Mouse (Mus musculus) layer of hippocampus, adult 8-10 months (tissue): ENCODE results near the gene Prom1. TPM values are rescaled to one million over a fixed set of nuclear protein-coding genes. Genes with fewer than 3 reads are reported as not detected.
"Not testable (repeated sequence)": the region's sequence is repeated elsewhere in the genome, so short reads cannot be mapped to it uniquely, and the experiment has no call there.

Experiments used
- DNase-seq, 2 experiments: peaks; one replicate each; pipeline ENCODE4 v3.0.0; 2022; ENCODE audit warnings: low spot score in 2 of 2
- total RNA-seq, 4 experiments: library from RNA; stranded (reverse); gene quantifications; 2 replicates each; pipeline ENCODE4 v1.2.4; 2022

Prom1 gene
- 10 to 100 TPM; 12.8 to 18.8 (median 15.4) TPM for total RNA-seq

DNA sequence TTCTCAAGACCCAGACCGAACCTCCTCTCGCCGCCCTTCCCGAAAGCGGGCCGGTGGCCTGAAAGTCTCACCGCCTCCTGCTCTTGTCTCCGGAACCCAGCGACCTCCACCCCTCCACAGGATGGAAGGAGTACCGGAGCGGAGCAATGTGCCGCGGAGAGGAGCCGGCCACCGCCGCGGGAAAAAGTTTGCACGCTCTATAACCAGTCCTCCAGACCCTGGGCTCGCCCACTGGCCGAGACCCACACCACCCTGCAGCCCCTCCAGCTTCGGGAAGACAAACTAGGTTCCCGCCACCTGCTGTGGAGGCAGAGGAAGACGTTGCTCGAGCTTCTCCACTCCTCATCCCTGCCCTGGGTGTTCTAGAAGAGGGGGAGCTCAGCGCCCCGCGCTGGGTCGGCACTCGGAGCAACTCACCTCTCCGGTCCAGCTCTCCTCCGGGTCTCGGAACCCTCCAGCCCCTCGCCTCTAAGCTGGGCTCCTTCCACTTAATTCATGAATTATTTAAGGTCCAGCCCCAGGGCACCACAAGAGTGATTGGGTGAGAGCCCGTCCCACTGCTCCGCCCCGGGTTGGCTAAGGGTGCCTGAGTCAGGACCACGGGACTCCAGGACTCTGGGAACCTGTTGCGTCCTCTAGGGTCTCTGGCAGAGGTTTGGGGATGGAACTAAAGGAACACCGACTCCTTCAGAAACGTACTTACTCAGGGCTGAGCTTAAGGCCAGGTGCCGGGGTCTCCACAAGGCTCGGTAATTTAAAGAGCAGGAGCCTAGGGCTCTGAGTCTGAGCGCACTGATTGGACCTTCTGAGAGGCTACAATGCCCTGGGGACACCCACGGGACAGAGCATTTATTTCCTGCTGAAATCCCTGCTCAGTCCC lies at the start of gene Prom1:
TSS of gene Prom1 (minus strand) at position 802 of the 880 bp plus-strand sequence.
- DNase-seq: no peak

DNA sequence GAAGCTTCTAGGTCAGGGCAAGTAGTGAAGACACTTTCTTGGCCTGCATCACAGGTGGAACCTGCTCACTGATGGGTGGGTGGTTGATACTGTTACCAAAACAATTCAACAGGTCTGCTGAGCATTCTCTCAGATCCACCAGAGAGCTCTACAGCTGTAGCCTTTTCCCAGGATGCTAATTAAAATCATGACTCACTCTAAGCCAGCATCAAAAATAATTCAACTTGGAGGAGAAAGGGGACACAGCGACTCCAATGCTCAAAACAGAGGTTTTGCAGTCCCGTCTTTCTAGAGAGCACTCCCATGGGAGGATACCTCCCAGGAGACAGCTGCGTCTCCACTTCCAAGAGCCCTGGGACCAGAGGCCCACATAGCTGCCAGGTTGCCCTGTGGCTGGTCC lies 45.9 kb upstream of the Prom1 start:
- DNase-seq: no peak

DNA sequence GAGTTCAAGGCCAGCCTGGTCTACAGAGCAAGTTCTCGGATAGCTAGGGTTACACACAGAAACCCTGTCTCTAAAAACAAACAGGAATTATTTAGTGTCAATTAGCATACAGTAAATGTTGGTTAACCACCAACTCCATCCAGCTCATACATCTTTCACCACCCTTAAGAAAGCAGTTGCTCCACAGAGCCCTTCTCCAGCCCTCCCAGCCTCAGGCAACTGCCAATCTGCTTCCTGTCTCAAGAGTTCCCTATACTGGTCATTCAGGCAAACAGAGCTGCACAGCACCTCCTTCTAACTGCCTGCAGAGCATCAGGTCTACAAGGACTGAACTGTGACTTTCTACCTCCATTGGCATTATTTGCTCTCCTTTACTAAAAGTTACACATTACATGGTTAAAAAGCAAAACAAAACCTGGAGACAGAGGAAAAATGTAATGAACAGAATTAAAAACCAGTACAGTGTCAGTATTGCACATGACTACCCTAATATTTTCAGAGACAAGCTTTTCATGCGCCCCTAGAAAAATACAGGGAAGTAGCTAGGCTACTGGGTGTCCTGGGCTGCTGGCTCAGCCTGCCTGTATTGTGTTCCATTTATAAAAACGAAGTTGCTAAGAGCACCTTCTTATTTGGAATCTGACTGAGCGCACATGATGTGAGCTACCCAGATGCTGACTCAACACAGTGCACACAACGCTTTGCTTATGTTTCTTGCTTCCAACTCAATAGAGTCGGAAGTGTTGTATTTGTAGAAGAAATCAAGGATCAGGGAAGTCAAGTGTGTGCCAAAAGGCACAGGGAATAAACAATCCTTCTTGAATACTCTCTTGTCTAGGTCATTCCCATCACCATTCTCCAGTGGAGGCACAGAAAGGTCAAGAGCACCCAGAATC lies 44.9 kb upstream of the Prom1 start:
- DNase-seq: no peak

DNA sequence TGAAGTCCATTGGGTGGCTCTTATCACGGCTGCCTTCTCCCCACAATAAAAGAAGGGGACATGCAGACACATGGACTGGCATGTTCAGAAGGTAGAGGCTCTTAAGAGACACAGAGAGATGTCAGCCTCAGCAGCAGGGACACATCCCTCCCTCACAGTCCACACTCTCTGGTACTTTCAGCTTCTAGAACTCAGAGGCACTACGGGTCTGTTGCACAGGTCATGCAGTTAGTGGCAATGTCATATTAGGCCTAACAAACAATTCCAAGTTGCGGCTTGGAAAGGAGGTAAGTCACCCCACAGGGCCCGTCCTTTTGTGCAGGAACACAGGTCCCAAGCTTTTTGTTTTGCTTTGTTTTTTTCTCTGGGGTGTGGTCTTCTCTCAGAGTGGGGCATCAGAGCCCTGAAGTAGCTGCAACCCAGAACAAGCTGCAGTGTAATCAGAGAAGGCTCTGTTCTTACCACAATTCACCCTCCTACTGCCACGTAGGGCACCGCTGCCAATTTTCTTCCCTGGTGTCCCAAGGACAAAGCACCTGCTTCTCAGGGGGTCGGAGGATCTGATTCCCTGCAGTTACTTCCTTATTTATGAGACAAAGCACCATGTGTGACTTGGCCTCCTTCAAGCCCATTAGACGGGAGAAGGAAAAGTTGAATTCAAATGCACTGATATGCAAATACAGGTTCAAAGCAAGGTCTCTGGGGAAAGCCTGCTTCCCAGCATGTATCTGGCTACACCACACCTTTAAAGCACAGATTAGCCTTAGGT lies 41.8 kb upstream of the Prom1 start:
- DNase-seq: no peak

DNA sequence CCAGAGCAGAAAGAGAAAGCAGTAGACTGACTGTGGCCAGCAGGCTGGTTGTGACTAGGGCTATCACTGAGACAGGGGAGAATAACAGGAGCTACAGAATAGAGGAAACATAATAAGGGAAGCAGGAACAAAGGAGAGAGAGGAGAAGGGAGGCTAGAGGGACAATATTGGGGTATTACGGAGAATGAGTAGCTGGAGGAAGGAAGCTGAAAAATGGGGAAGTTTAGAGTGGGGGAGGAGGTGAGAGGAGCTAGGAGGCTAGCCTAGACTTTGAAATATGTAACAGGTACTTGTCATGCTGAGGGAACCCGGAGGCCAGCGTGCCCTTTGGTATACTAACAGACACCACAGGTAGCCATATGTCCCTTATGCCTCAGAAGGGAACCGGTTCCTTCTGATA lies 25.7 kb upstream of the Prom1 start:
- no peak for DNase-seq

DNA sequence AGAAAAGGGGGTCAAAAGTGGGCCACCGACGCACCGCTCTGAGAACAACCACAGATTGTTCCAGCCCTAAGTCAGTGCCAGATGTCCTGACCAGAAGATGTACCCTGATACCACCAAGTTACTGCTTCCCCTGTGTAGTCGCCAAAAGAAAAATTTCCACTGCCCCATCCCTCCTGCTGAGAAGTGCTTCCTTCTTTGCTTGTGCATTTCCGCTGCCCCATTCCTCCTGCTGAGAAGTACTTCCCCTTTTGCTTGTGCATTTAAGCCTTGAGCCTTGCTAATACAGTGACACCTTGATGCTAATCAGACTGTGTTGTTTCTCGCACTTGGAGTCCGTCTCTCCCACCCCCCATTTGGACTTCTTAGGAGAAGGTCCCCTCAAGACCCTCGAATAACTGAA lies 24.7 kb upstream of the Prom1 start:
- DNase-seq: not testable (repeated sequence)

DNA sequence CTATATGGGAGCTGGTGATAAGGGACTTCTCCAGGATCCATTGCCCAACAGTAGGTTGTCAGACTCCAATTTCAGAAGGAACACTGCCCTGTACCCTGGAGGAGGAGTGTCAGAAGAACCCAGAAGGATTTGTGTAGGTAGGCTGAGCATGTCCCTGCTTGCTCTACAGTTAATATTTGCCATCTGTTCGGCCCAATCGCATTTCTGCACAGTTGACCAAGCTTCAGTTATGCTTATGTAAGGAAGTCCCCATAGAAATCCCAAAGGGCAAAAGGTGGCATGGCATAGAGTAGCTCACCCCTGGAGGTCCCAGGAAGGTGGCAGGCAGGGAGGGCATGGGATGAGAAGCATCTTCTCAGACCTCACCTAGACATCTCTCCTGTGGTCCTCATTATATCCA lies 19.6 kb upstream of the Prom1 start:
- no peak for DNase-seq

DNA sequence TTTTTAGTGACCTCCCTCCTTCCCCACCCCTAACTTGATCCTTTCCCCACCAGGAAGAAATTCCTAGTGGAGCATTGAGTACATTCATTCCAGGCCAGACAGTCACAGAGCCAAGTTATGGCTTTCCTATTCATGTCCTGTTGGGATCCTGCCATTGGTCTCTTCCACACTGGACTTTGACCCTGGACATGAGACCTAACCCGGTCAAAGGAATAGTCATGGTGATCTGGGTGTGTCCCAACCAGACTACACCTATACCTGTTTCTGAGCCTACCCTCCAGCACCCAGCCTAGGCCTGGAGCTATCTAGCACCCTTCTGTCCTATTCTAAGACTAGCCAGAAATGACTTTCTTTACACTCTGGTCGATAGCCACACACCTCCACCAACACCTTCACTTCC lies 11.3 kb upstream of the Prom1 start:
- no peak for DNase-seq

DNA sequence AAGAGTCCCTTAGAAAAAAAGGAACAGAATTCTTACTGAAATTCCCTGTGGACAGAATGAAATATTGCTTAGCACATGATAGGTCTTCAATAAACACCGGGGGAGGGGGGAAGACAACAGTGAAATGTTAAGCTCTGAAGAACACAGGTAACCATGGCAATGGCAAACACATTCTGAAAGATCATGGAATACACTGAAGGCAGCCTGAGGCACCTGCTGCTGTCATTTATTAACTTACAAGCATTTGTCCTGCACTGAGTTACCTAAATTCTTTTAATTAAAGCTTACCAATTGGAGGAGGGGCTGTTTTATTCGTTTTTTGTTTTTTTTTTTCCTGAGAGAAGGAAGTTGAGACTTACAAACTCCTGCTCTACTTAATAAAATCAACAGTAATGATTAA lies 7.3 kb upstream of the Prom1 start:
- no peak for DNase-seq

DNA sequence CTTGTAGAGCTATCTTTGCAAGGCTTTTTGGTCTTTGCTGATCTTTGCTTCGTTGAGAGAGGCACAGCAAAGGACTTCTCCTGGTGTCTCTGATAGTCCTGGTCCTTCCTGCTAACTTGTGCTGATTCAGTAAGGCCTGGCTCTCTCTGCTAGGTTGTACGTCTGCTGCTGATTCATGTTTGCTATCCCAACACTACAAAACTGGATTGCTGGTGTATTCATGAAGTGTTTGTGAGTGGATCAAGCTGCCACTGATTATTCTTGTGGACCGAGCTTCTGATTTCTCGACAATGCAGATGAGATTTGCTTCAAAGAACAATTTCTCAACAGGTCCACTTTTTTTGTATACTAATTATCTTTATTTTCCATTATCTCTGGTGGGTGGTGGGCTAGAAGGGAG lies 6.3 kb upstream of the Prom1 start:
- no peak for DNase-seq

DNA sequence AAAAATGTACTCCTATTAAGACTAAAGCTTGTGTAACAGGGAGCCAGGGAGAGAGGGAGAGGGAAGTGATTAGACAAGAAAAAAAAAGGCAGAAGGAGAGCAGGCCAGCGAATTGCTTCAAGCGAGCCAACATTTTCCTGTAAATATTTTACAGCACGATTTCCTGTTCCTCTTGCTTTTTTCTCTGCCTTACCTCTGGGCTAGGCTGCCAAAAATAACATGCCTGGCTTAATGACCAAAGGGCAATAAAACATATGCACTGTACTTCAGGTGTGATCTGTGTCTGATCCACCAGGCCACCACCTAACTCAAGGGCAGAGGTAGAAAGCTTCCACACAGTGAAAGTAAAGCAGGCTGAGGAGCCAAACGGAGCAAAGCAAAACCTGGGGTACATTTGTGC lies 3.4 kb upstream of the Prom1 start:
- DNase-seq: no peak

DNA sequence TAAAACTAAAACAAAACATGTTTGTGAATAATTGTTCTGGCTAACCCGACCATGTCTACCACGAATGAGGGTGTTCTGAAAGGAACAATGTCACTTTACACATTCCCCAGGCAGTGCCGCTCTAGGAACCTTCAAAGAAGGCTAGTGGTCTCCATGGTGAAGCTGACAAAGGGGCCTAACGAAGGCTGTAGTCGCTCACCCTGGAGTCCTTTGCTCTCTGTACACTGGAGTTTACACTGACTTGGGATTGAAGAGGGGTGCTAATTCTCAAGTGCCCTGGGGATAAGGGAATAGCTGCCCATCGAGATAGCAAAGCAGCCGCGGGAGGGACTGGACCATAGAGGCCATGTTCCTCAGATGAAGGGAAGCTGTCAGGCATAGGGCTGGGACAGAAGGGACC lies 2.9 kb upstream of the Prom1 start:
- DNase-seq: no peak

DNA sequence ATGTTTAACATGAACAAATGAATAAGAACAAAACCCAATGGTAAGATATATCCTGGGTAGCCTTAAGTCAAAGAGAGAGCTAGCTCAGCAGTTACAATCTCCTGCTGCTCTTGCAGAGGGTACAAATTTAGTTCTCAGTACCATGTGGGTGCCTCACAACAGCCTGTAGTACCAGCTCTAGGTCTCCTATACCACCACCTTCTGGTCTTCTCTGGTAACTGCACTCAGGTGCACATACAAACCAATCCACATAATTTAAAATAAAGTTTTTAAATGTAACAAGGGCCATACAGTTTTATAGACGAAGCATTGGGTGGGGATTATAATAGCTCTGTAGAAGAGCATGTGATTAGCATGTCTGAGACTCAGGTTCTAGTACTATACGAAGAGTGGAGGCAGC lies 2.3 kb upstream of the Prom1 start:
- DNase-seq: no peak

DNA sequence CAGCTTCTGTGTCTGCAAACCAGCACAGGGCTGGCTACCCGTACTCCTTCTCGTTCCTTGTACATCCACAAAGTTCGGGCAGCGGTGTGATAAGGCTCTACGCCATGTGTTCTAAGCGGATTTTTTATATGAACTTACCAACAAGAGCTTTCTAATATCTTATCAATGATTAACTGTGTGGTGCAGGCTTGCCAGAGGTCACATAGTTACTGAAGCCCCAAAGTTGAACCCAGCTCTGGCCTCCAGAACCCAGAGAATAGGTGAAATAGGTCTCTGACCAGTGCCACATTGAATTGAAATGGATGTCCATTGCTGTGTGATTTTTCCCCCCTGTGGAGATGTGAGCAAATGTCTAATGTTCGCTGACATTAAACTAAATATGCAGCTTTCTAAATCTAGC lies 1.3 kb upstream of the Prom1 start:
- no peak for DNase-seq

DNA sequence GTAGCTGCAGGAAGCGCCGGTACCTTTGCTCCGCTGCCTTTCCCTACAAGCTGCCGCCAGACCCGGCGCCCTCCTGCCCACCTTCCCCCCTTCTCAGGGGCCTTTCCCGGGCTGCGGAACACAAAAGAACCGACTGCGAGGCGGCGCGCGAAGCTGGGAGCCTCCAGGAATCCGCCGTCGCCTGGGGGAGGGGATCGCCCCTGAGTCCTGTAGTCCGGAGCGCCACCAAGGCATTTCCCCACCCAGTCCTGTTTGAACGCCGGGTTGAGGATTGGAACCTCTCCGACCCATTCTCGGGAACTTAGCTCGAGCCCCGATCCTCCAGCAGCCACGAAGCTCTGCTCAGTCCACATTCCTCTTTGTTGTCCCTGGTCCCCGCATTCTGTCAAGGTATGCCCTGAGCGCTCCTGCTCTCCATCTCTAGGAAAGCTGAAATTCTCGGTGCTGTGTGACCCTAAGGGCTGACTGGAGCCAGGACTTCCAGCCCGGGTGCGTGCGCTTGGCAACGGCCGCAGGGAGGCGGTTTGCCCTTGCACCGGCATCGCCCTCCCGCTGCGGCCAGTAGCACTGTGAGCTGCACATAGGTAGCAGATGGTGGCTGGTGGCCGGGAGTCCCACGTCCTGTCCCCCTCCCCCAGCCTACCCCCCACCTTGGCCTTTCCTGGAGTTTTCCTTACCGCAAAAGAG lies 1.1 kb downstream of the Prom1 start:
- no peak for DNase-seq

DNA sequence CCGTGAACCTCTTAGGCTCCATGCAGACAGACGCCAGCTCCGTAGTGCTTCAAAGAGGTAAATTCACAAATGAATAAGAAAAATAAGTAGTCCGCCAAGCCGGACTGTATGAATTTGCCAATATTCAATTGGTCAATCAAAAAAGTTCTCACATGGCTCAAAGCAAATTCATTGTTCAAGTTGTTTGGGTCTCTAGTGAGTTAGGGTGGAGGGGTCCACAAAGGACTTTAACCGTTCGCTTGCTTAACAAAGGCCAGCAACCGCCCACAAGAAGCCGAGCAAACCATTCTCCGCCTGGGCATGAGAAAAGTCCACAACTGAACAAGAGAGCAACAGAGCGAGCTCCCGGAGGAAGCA lies 1.7 kb downstream of the Prom1 start:
- no peak for DNase-seq

DNA sequence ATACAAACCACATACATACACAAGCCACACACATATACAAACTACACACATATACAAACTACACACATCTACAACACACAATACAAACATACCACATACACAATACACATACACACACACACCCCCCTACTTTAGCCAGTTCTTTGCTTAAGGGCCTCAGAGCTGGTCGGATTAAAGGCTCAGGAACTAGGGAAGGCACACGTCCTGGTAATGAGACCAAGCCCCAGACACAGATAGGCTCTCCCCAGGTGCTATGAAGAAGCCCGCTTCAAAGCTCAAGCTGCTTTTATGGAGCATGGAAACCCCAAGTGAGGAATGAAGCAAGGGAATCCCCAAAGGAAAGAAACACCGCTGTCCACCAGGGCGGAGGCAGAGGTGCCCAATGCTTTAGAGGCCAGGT lies 4.8 kb downstream of the Prom1 start:
- no peak for DNase-seq

DNA sequence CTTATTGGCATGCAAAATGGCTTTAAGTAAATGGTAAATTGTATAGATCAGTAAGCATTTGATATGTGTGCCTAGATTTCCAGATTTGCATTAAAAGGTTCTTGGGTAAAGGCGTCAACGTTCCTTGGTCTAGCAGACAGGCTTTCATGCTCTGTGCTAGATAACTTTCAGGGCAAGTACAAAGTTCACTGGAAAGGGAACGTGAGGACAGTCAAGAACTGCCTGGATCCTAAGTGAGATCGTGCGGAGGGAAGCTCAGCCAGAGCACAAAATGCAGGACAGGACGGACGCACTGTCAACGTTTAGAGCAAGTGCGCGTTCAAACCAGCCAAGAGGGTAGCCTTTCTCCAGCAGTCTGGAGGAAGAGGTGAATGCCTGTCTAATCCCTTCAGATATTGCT lies 5.7 kb downstream of the Prom1 start:
- no peak for DNase-seq

DNA sequence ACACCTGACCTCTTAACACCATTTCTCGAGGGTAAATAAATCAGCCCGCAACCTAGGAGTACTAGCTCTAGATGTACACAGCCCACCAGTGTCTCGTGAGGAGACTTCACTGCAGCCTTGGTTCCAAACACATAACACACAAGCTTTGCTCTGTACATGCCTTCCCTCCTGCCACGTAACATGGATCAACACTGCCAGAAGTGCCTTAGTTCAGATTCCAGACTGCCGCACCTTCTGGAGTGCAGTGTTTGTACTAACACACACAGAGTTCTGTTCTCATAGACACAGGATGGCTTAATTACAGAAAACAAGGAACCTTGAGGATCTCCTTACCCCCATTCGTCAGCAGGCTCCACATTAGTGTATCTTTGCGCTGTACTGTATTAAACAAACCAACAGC lies 6.1 kb downstream of the Prom1 start:
- no peak for DNase-seq

DNA sequence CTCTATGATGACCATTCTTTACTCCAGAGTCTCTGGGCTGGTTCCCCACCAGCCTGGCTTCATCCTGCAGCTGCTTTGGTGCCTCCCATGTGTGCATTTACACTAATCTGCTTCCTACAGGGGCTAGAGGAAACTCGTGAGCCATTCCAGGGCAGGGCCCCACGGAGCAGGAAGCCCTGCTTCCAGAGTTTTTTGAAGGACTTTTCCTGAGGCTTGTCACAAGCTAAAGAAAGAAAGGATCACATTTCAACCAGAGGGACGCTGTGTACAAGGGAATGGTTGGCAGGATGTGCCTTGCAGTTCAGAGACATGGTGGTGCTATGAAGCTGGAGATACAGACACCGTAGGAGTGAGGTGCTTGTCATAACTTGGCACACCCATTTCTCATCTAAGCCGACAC lies 14.8 kb downstream of the Prom1 start:
- no peak for DNase-seq

DNA sequence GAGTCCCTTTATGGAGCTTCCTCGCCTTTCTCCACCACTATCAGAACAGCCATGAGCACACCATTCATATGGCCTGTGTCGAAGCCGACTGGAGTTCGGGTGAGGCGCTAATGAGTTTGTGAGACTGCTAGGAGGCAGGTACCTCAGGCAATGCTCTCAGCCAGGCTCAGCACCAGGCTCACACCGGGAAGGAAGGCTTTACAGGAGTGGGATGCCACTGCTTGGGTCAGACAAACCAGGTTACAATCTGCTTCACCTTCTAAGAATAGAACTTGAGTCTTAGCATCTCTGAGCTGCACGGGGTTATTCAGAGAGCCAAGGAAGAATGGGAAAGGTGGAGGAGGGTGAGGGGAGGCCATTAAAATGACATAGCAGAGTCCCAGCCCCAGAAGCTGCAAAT lies 16.0 kb downstream of the Prom1 start:
- no peak for DNase-seq
